Mouse (Mus musculus) monocyte, adult 5-6 weeks (primary cell): ENCODE data around the gene Lalba. TPM values are rescaled to one million over a fixed set of nuclear protein-coding genes. Genes with fewer than 3 reads are reported as not detected.
A peak's percentile ranks its signal among the peaks of the same experiment; 100 is the strongest.
"Not testable (repeated sequence)": the region's sequence is repeated elsewhere in the genome, so short reads cannot be mapped to it uniquely, and the experiment has no call there.

Experiments used
- ATAC-seq: fragments of 153-309, 156-312 bp; replicated peaks from 2 replicates; pipeline ENCODE4 v1.8.0; 2017; ENCODE audit warnings: mild to moderate bottlenecking; ENCODE audit not compliant: low TSS enrichment, insufficient number of reproducible peaks, severe bottlenecking, poor library complexity, low FRiP score
- total RNA-seq: library from RNA; stranded (forward); fragments of 200-1000, 200-491, 200-594 nt; gene quantifications from 3 replicates; pipeline ENCODE4 v1.2.3, GENCODE M21; 2017

The Lalba gene
- total RNA-seq = not detected in 3 replicates

- ATAC-seq = no peak
Measured at GRCm38 (mm10) chr15:98482701-98483100, at the start of gene Lalba. Gene Lalba, minus strand, starts transcription at chr15:98482721.

- ATAC-seq = no peak
Measured at GRCm38 (mm10) chr15:98532281-98532680, 49.8 kb upstream of the Lalba start.

- no peak for ATAC-seq
Measured at GRCm38 (mm10) chr15:98528066-98528563, 45.6 kb upstream of the Lalba start.

GRCm38 (mm10) chr15:98527056-98527771 is 44.7 kb upstream of the Lalba start:
- ATAC-seq = no peak

- ATAC-seq = no peak
Measured at GRCm38 (mm10) chr15:98526057-98526456, 43.5 kb upstream of the Lalba start.

GRCm38 (mm10) chr15:98521245-98521644 is 38.7 kb upstream of the Lalba start:
- no peak for ATAC-seq

GRCm38 (mm10) chr15:98517380-98518355 is 35.1 kb upstream of the Lalba start:
- peak; percentile 59 for ATAC-seq

- ATAC-seq = not testable (repeated sequence)
Measured at GRCm38 (mm10) chr15:98514845-98515244, 32.3 kb upstream of the Lalba start.

GRCm38 (mm10) chr15:98514146-98514545 is 31.6 kb upstream of the Lalba start:
- no peak for ATAC-seq

GRCm38 (mm10) chr15:98513676-98514075 is 31.2 kb upstream of the Lalba start:
- ATAC-seq = not testable (repeated sequence)

GRCm38 (mm10) chr15:98512799-98513321 is 30.3 kb upstream of the Lalba start:
- peak; percentile 47 for ATAC-seq

GRCm38 (mm10) chr15:98512232-98512631 is 29.7 kb upstream of the Lalba start:
- ATAC-seq = no peak

GRCm38 (mm10) chr15:98511386-98511928 is 28.9 kb upstream of the Lalba start:
- 0 out of 2 replicates have a peak, but pooled peaks have one; percentile 24 for ATAC-seq

GRCm38 (mm10) chr15:98510438-98511385 is 28.2 kb upstream of the Lalba start:
- ATAC-seq = peak; percentile 60

- ATAC-seq = no peak
Measured at GRCm38 (mm10) chr15:98509387-98509786, 26.9 kb upstream of the Lalba start.

- ATAC-seq = no peak
Measured at GRCm38 (mm10) chr15:98507321-98507720, 24.8 kb upstream of the Lalba start.

GRCm38 (mm10) chr15:98506253-98506957 is 23.9 kb upstream of the Lalba start:
- ATAC-seq = peak; percentile 88
